Mouse (Mus musculus) limb, embryonic 14.5 days (tissue): ENCODE results near the gene Ltv1. TPM values are rescaled to one million over a fixed set of nuclear protein-coding genes. Genes with fewer than 3 reads are reported as not detected.
A peak's percentile ranks its signal among the peaks of the same experiment; 100 is the strongest.

Source experiments
- ATAC-seq: fragments of 200-750 bp; cut with Nextera tagmentation; 2 replicates; pipeline ENCODE4 v1.8.0; 2017; ENCODE audit warnings: low read depth, moderate number of reproducible peaks, moderate TSS enrichment; ENCODE audit not compliant: low FRiP score
- DNase-seq: peaks from one replicate; pipeline ENCODE4 v3.0.0-alpha.2; 2015; ENCODE audit warnings: low spot score
- H3K27ac ChIP-seq: fragments of 300-500 bp; sonication (generic); replicated peaks from 2 replicates; pipeline ENCODE4 v1.5.1; 2014; ENCODE audit warnings: low read depth, mild to moderate bottlenecking, low read length, moderate library complexity, mixed read lengths
- H3K27me3 ChIP-seq: fragments of 300-500 bp; sonication (generic); 2 replicates; pipeline ENCODE4 v1.6.1; 2014; ENCODE audit warnings: low read length, mixed read lengths; ENCODE audit not compliant: control insufficient read depth, insufficient read depth
- H3K36me3 ChIP-seq: fragments of 300-500 bp; sonication (generic); 2 replicates; pipeline ENCODE4 v1.6.1; 2014; ENCODE audit warnings: mild to moderate bottlenecking, low read length, moderate library complexity, mixed read lengths; ENCODE audit not compliant: control insufficient read depth, insufficient read depth
- H3K4me1 ChIP-seq: fragments of 300-500 bp; sonication (generic); 2 replicates; pipeline ENCODE4 v1.6.1; 2014; ENCODE audit warnings: antibody characterized with exemption, low read length, mixed read lengths; ENCODE audit not compliant: control insufficient read depth, insufficient read depth
- H3K4me2 ChIP-seq: fragments of 300-500 bp; sonication (generic); replicated peaks from 2 replicates; pipeline ENCODE4 v1.6.1; 2014; ENCODE audit warnings: low read depth, mild to moderate bottlenecking, low read length, moderate library complexity; ENCODE audit not compliant: severe bottlenecking
- H3K4me3 ChIP-seq: fragments of 300-500 bp; sonication (generic); replicated peaks from 2 replicates; pipeline ENCODE4 v1.5.1; 2014; ENCODE audit warnings: low read length
- H3K9ac ChIP-seq: fragments of 300-500 bp; sonication (generic); 2 replicates; pipeline ENCODE4 v1.6.1; 2014; ENCODE audit warnings: mild to moderate bottlenecking, low read depth, low read length, moderate library complexity; ENCODE audit not compliant: severe bottlenecking
- H3K9me3 ChIP-seq: fragments of 300-500 bp; sonication (generic); 2 replicates; pipeline ENCODE4 v1.6.1; 2016; ENCODE audit warnings: low read length; ENCODE audit not compliant: control insufficient read depth
- POLR2A ChIP-seq: fragments of 200-500 bp; IDR thresholded peaks from 2 replicates; pipeline ENCODE4 v1.8.0; 2012; ENCODE audit warnings: inconsistent platforms, mild to moderate bottlenecking, moderate library complexity, borderline replicate concordance; ENCODE audit not compliant: insufficient read depth, insufficient read length; ENCODE audit errors: extremely low read depth
- WGBS: fragments of 180-500 bp; shearing (Covaris S2); extraction: QIAGEN DNeasy Blood & Tissue Kit; methylation state at CpG from one replicate; pipeline ENCODE4 v1.1.7; 2014; 5-methylcytosine and 5-hydroxymethylcytosine counted together
- polyA plus RNA-seq, 2 experiments: library from polyadenylated mRNA; depleted of rRNA in 1 of 2; stranded (reverse) in 1 of 2; unstranded in 1 of 2; fragments of >200 nt; fragmentation: Nextera tagmentation in 1 of 2; extraction: Ambion mirVana in 1 of 2; gene quantifications; 2 replicates each; pipeline versions ENCODE4 v1.2.1 to v1.2.3; 2012 to 2014

Ltv1 gene
- polyA plus RNA-seq, 2 experiments: 66.4 to 72.8 TPM

DNA sequence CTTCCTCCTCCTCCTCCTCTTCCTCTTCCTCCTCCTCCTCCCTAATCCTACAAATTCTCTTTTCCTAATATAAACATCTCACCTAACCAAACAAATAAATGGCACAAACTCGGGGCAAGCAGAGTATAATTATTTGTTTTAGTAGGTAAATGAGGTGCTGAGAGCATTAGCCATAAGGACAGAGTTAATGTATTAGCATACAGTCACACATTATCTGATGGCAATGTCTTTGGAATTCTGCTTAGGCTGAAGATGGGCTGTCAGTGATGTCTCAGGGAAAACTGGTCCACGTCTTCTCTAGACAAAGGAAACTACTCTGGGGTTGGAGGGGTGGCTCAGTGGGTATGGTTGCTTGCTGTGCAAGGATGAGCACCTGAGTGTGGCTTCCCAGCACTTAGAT is 21.5 kb downstream of the Ltv1 start:
- Histone ChIP-seq H3K9ac (no peak overlapping the region), H3K9me3 (no peaks in the 10 kb centered on the region), H3K27ac (peak overlapping the region; percentile 1), H3K36me3 (0 out of 2 replicates have a peak, but pooled peaks cover 9% of the 10 kb centered on the region), H3K4me2 (no peak overlapping the region), H3K4me1 (peaks cover 34% of the 10 kb centered on the region), H3K4me3 (no peak overlapping the region), H3K27me3 (no peaks in the 10 kb centered on the region)
- no peak for TF ChIP-seq POLR2A
- ATAC-seq: no peak
- WGBS: 40% methylated on average over 2 of the region's 2 CpGs
- no peak for DNase-seq

DNA sequence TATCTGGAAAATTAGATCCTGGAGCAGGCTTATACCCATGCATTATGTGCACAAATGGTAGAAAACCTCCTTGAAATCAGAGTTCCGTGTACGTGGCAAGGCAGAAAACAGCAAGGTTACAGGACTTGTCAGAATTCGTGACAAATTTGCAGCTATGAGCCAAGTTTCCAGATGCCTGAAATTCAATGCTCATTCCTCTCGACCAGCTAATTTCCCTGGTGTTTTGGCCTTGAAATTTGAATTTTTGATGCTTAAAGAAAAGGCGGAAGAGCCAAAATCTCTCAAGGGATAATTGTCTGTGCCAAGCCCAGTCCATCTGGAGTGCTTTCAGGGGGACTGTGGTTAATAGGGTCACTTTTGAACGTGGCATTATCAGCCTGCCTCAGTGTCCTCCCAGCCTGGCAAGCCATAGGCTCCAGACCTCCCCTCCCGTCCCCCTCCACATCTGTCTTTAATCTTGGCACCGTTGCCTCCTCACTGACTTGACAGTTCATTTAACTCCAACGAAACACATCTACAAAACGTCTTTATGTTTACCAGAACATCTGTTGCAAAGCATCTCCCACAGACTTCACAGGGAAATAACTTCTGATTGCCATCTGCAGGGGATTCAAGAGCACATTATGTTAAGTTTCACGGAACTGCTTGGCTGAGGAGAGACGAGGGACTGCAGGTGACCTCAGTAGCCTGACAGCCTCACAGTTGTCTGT is 22.1 kb downstream of the Ltv1 start:
- Histone ChIP-seq H3K4me1 (peaks cover 34% of the 10 kb centered on the region), H3K9ac (no peak overlapping the region), H3K9me3 (no peaks in the 10 kb centered on the region), H3K4me3 (no peak overlapping the region), H3K27me3 (no peaks in the 10 kb centered on the region), H3K27ac (peak overlapping the region; percentile 1; the same call in 1 of the 2 replicates), H3K4me2 (no peak overlapping the region), H3K36me3 (0 out of 2 replicates have a peak, but pooled peaks cover 4% of the 10 kb centered on the region)
- TF ChIP-seq POLR2A: no peak
- peak; percentile 76 for ATAC-seq
- peak; percentile 91 for DNase-seq
- WGBS: 12% methylated on average over 12 of the region's 12 CpGs

DNA sequence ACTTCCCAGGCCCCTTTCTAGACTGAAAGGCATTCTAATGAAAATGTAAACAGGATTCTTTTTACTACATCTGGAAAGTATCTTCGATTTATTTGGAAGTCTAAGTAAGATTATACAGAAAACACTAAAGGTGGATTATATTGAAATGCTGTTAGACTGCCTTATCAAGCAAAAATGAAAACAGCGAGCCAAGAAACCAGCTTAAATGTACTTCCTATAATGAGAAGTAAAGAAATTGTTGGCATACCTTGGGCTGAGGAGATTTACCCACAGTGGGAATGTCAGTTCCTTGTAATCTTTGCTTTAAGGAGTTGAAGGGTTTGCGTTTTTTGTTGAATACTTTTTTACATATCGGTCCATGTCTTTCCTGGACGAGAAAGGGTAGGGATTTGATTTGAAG is 24.5 kb downstream of the Ltv1 start:
- Histone ChIP-seq H3K4me3 (no peak overlapping the region), H3K4me2 (no peak overlapping the region), H3K9ac (no peak overlapping the region), H3K4me1 (peaks cover 34% of the 10 kb centered on the region), H3K9me3 (no peaks in the 10 kb centered on the region), H3K27ac (0 out of 2 replicates have a peak overlapping the region, but pooled peaks have one; percentile 5), H3K27me3 (no peaks in the 10 kb centered on the region), H3K36me3 (no peaks in the 10 kb centered on the region)
- WGBS: 66% methylated on average over 5 of the region's 5 CpGs
- DNase-seq: peak; percentile 57
- TF ChIP-seq POLR2A: no peak
- no peak for ATAC-seq

DNA sequence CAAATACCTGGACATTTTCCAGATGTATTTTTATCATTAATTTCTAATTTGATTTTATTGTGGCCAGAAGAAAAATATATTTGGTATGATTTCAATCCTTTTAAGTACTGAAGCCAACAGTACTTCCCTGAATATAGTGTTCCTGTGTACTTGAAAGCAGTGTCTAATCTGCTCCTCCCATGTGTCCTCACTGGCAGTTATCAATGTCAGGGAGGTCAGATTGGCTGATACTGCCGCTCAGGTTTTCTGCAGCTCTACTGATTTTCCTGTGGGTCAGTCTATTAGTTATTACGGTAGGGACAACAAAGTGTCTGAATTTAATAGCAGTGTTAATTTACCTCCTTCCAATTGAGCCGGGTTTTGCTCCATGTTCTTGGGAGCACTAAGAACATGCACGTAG is 30.9 kb downstream of the Ltv1 start:
- Histone ChIP-seq H3K36me3 (no peaks in the 10 kb centered on the region), H3K4me1 (no peaks in the 10 kb centered on the region), H3K27ac (no peak overlapping the region), H3K4me3 (no peak overlapping the region), H3K9me3 (no peaks in the 10 kb centered on the region), H3K4me2 (no peak overlapping the region), H3K27me3 (no peaks in the 10 kb centered on the region), H3K9ac (no peak overlapping the region)
- WGBS: 58% methylated on average over 4 of the region's 4 CpGs
- no peak for TF ChIP-seq POLR2A
- DNase-seq (no peak), ATAC-seq (no peak)

DNA sequence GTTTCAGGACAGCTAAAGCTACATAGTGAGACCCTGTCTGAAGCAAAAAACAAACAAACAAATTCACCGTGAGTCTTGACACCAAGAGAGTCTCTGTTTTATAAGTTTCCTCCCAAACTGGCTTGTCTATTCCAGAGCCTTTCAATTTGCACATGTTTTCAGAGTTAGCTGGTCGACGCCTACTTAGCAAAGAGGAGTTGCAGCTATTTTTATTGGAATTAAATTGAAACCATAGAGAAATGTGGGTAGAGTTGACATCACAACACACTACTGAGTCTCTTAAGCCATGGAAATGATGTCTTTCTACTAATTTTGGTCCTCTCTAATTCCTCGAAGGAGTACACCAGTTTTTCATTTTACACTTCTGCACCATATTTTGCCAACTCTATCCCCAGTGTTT is 32.1 kb downstream of the Ltv1 start:
- Histone ChIP-seq H3K27ac (no peak overlapping the region), H3K27me3 (no peaks in the 10 kb centered on the region), H3K4me3 (no peak overlapping the region), H3K36me3 (no peaks in the 10 kb centered on the region), H3K9ac (no peak overlapping the region), H3K4me1 (no peaks in the 10 kb centered on the region), H3K4me2 (no peak overlapping the region), H3K9me3 (no peaks in the 10 kb centered on the region)
- no peak for TF ChIP-seq POLR2A
- DNase-seq (no peak), ATAC-seq (no peak)
- WGBS: 82% methylated on average over 4 of the region's 4 CpGs
